ENCODE assay signal across 8 mouse cellular contexts in the genomic region with DNA sequence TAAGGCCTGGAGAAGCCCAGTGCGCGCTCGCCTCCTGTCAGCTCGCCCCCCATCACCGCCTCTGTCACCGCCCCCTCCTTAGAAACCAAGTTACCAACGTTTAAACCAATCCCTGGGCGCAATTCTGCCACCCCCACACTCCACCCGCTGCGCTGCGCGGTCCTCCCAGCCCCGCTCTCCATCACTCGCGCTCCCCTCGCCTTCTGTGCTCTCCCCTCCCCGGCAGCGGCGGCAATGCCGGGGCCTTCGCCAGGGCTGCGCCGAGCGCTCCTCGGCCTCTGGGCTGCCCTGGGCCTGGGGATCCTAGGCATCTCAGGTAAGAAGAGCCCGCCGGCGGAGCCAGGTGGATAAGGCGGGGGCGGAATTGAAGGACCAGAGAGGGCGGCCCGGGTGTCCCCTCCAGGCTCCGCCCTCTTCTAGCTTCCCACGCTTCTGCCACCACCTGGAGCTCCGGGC. TPM values are rescaled to one million over a fixed set of nuclear protein-coding genes. Genes with fewer than 3 reads are reported as not detected.
DNase-seq lines count a peak whose midpoint lies in the region; ATAC-seq and TF ChIP-seq lines count a peak whose summit lies in the region.

Gene Icam5 (plus strand): TSS at position 178 of the 456 bp plus-strand sequence.

- no peak for ATAC-seq in heart, embryonic 12.5 days (ENCODE audit: insufficient number of reproducible peaks, low FRiP score)
- no peak for ATAC-seq in forebrain, embryonic 11.5 days (replicated peaks; ENCODE audit: low FRiP score)
- ATAC-seq in intestine, postnatal 0 days = no peak

- WGBS in heart, embryonic 12.5 days = 1% methylated on average over 35 of the region's 35 CpGs
- under 1% methylated on average over 35 of the region's 35 CpGs for WGBS in forebrain, embryonic 11.5 days
- under 1% methylated on average over 31 of the region's 35 CpGs for WGBS in intestine, postnatal 0 days
- 3% methylated on average over 35 of the region's 35 CpGs for WGBS in liver, adult 2 months

- TF ChIP-seq POLR2A in liver, adult 2 months (IDR thresholded peaks at IDR 0.05; ENCODE audit: extremely low read depth, insufficient read depth, low read length) = no peak

- H3K4me3 ChIP-seq in heart, embryonic 12.5 days = peak within 1 kb of the TSS; percentile 55
- H3K4me3 ChIP-seq in forebrain, embryonic 11.5 days (ENCODE audit: low read depth, low read length) = peak within 1 kb of the TSS; percentile 38
- H3K4me3 ChIP-seq in intestine, postnatal 0 days (ENCODE audit: low read depth, low read length) = peak within 1 kb of the TSS; percentile 53
- H3K4me3 ChIP-seq in liver, adult 2 months (ENCODE audit: insufficient read depth, low read depth, low read length) = peak within 1 kb of the TSS; percentile 60

- DNase-seq in heart, postnatal 25 days (ENCODE audit: low spot score) = no peak
- DNase-seq in MN1 (ENCODE audit: low spot score) = peak; percentile 30
- DNase-seq in forebrain, embryonic 11.5 days (ENCODE audit: low spot score) = peak; percentile 59
- no peak for DNase-seq in liver, adult 2 months (ENCODE audit: extremely low read depth, low read depth, low spot score)
- peak; percentile 80 for DNase-seq in right cerebral cortex, postnatal 14 days
- no peak for DNase-seq in gastrocnemius, postnatal 4 days (ENCODE audit: low spot score in 2 of 2)

- peaks cover 84% of the 10 kb centered on the region for H3K27me3 ChIP-seq in heart, embryonic 12.5 days (replicated peaks)
- peaks cover 82% of the 10 kb centered on the region for H3K27me3 ChIP-seq in forebrain, embryonic 11.5 days (ENCODE audit: control insufficient read depth, insufficient read depth, low read length)
- peaks cover 50% of the 10 kb centered on the region for H3K27me3 ChIP-seq in intestine, postnatal 0 days (replicated peaks; ENCODE audit: control insufficient read depth, insufficient read depth, low read length)
- peaks cover 17% of the 10 kb centered on the region for H3K27me3 ChIP-seq in liver, adult 2 months (ENCODE audit: control insufficient read depth, insufficient read depth, low read length)

- no peak within 1 kb of the TSS for H3K27ac ChIP-seq in heart, embryonic 12.5 days (ENCODE audit: poor library complexity, severe bottlenecking)
- H3K27ac ChIP-seq in forebrain, embryonic 11.5 days (ENCODE audit: low read depth, low read length) = no peak within 1 kb of the TSS
- no peak within 1 kb of the TSS; the same call in 1 of the 2 replicates for H3K27ac ChIP-seq in intestine, postnatal 0 days (ENCODE audit: low read depth, low read length)
- H3K27ac ChIP-seq in liver, adult 2 months (replicated peaks; ENCODE audit: insufficient read depth, low read depth, low read length) = no peak within 1 kb of the TSS

- no peaks in the 10 kb centered on the region for H3K79me2 ChIP-seq in liver, adult 2 months (ENCODE audit: control insufficient read depth, insufficient read depth, low read length)

- H3K4me2 ChIP-seq in heart, embryonic 12.5 days = peak within 1 kb of the TSS; percentile 94
- peak within 1 kb of the TSS; percentile 85 for H3K4me2 ChIP-seq in forebrain, embryonic 11.5 days (ENCODE audit: low read depth, low read length, severe bottlenecking)
- H3K4me2 ChIP-seq in intestine, postnatal 0 days (replicated peaks; ENCODE audit: low read depth) = peak within 1 kb of the TSS; percentile 95

- no peaks in the 10 kb centered on the region for H3K36me3 ChIP-seq in heart, embryonic 12.5 days
- H3K36me3 ChIP-seq in forebrain, embryonic 11.5 days (ENCODE audit: control insufficient read depth, insufficient read depth, low read length) = no peaks in the 10 kb centered on the region
- peaks cover 8% of the 10 kb centered on the region; the same call in 1 of the 2 replicates for H3K36me3 ChIP-seq in intestine, postnatal 0 days (ENCODE audit: control insufficient read depth, insufficient read depth)
- peaks cover 2% of the 10 kb centered on the region; the same call in 1 of the 2 replicates for H3K36me3 ChIP-seq in liver, adult 2 months (ENCODE audit: control insufficient read depth, insufficient read depth, low read length)

- peaks cover 66% of the 10 kb centered on the region for H3K4me1 ChIP-seq in heart, embryonic 12.5 days (replicated peaks)
- peaks cover 24% of the 10 kb centered on the region for H3K4me1 ChIP-seq in forebrain, embryonic 11.5 days (replicated peaks; ENCODE audit: control insufficient read depth, insufficient read depth, low read length)
- peaks cover 20% of the 10 kb centered on the region for H3K4me1 ChIP-seq in intestine, postnatal 0 days (replicated peaks; ENCODE audit: control insufficient read depth, insufficient read depth, low read length)
- peaks cover 24% of the 10 kb centered on the region for H3K4me1 ChIP-seq in liver, adult 2 months (ENCODE audit: control insufficient read depth, insufficient read depth, low read length)

- peak within 1 kb of the TSS; percentile 57 for H3K9ac ChIP-seq in heart, embryonic 12.5 days
- peak within 1 kb of the TSS; percentile 12; the same call in 1 of the 2 replicates for H3K9ac ChIP-seq in forebrain, embryonic 11.5 days (ENCODE audit: low read length)
- H3K9ac ChIP-seq in intestine, postnatal 0 days (ENCODE audit: low read depth, low read length) = peak within 1 kb of the TSS; percentile 42
- peak within 1 kb of the TSS; percentile 59 for H3K9ac ChIP-seq in liver, adult 2 months (ENCODE audit: low read depth, low read length)

- TF ChIP-seq CTCF in intestine, postnatal 0 days (IDR thresholded peaks at IDR 0.05; ENCODE audit: low read depth) = no peak
- no peak for TF ChIP-seq CTCF in liver, adult 2 months (IDR thresholded peaks at IDR 0.05; ENCODE audit: low read depth, low read length)

- H3K9me3 ChIP-seq in heart, embryonic 12.5 days (replicated peaks) = no peaks in the 10 kb centered on the region
- H3K9me3 ChIP-seq in forebrain, embryonic 11.5 days (ENCODE audit: control insufficient read depth, low read length) = no peaks in the 10 kb centered on the region
- H3K9me3 ChIP-seq in intestine, postnatal 0 days (ENCODE audit: control insufficient read depth) = no peaks in the 10 kb centered on the region

- intact Hi-C loops in heart, postnatal 25 days (cut with DNase I) = loop anchor here (5.0 kb wide), 1 partner anchor 105 kb away; no protein-coding TSS in a partner anchor

RNA-seq across cellular contexts. Expression of gene Icam5, which starts in this region (rescaled TPM):
- polyA plus RNA-seq in heart, embryonic 12.5 days (2016; fragmentation: Nextera tagmentation; extraction: Ambion mirVana) = not detected in 2 replicates
- not detected for total RNA-seq in heart, postnatal 25 days (2021)
- not detected in 2 replicates for polyA plus RNA-seq in forebrain, embryonic 11.5 days (2014; fragmentation: Nextera tagmentation; extraction: Ambion mirVana)
- 0.08 and 0.12 TPM in 2 replicates for polyA plus RNA-seq in intestine, postnatal 0 days (2015; fragmentation: Nextera tagmentation; extraction: Ambion mirVana)
- 0.07 TPM in 1 of 2 replicates, not detected in the other for total RNA-seq in liver, adult 2 months (2014; rRNA removed)
- 0.02 and 0.09 TPM in 2 replicates for polyA plus RNA-seq in liver, adult 2 months (2012; rRNA removed)
- under 1 TPM in 1 of 2 experiments, not detected in 1; 0.08 TPM for total RNA-seq in gastrocnemius, postnatal 4 days (2021)

Comparison
In these comparisons a context has a peak if more than half of its experiments do, and no peak if none do; other contexts are left out.
1. Peak in DNase-seq, H3K4me3 ChIP-seq, H3K9ac ChIP-seq and H3K4me2 ChIP-seq in forebrain, embryonic 11.5 days; RNA of the gene not detected or under 1 TPM.
2. DNase-seq: peak in MN1 (single experiment) and right cerebral cortex, postnatal 14 days (single experiment); none in heart, postnatal 25 days (single experiment), liver, adult 2 months (single experiment) and gastrocnemius, postnatal 4 days (0 of 2).
3. Peak in every context shown above with its lines, with median percentiles within 50 percentile points of each other: H3K4me2 ChIP-seq, H3K4me3 ChIP-seq and H3K9ac ChIP-seq.